Mouse (Mus musculus) CH12.LX (cell line): ENCODE results near the gene Impg2. TPM values are rescaled to one million over a fixed set of nuclear protein-coding genes. Genes with fewer than 3 reads are reported as not detected.

ENCODE experiments used
- DNase-seq: peaks from one replicate; pipeline ENCODE4 v3.0.0-alpha.2; 2013; ENCODE audit errors: extremely low read depth
- H3K27ac ChIP-seq: 2 replicates; pipeline ENCODE4 v1.5.1; 2012; ENCODE audit warnings: low read depth, mild to moderate bottlenecking, control low read depth, moderate library complexity; ENCODE audit not compliant: insufficient read depth
- H3K27me3 ChIP-seq: replicated peaks from 2 replicates; pipeline ENCODE3; 2012; ENCODE audit warnings: inconsistent platforms
- H3K36me3 ChIP-seq, 2 experiments: replicated peaks in 1 of 2; 2 replicates each; pipeline versions ENCODE3 to v1.6.1; 2012; ENCODE audit warnings: inconsistent platforms in 1 of 2, low read length in 1 of 2, mild to moderate bottlenecking in 1 of 2, mixed read lengths in 1 of 2, moderate library complexity in 1 of 2; ENCODE audit not compliant: control insufficient read depth in 1 of 2, insufficient read depth in 1 of 2
- H3K4me1 ChIP-seq, 2 experiments: 2 replicates each; pipeline ENCODE4 v1.6.1; 2012; ENCODE audit warnings: inconsistent platforms in 1 of 2, moderate library complexity in 1 of 2; ENCODE audit not compliant: insufficient read depth in 2 of 2, control insufficient read depth in 1 of 2
- H3K4me2 ChIP-seq: 2 replicates; pipeline ENCODE4 v1.6.1; 2012; ENCODE audit warnings: low read depth, mild to moderate bottlenecking, control low read depth; ENCODE audit not compliant: poor library complexity, insufficient read depth, severe bottlenecking
- H3K4me3 ChIP-seq, 3 experiments: fragments of 150-350 bp in 1 of 3; sonication (generic) in 1 of 3; replicated peaks in 1 of 3; 2 replicates each; pipeline versions ENCODE3 to v1.5.1; 2011 to 2012; ENCODE audit warnings: low read depth in 2 of 3, low read length in 2 of 3, mild to moderate bottlenecking in 2 of 3, moderate library complexity in 2 of 3, control low read depth in 1 of 3, improper control_type of control experiment in 1 of 3, inconsistent platforms in 1 of 3, mixed read lengths in 1 of 3; ENCODE audit not compliant: poor library complexity in 1 of 3
- H3K79me2 ChIP-seq: replicated peaks from 2 replicates; pipeline ENCODE4 v1.6.1; 2012; ENCODE audit warnings: mild to moderate bottlenecking, moderate library complexity; ENCODE audit not compliant: control insufficient read depth, poor library complexity, insufficient read depth, severe bottlenecking; ENCODE audit errors: extremely low read depth
- H3K9ac ChIP-seq: 2 replicates; pipeline ENCODE4 v1.6.1; 2012; ENCODE audit warnings: low read depth, mild to moderate bottlenecking, control low read depth, moderate library complexity; ENCODE audit not compliant: insufficient read depth
- H3K9me3 ChIP-seq: replicated peaks from 2 replicates; pipeline ENCODE3; 2012; ENCODE audit warnings: low read length, inconsistent platforms, mixed read lengths
- BHLHE40 ChIP-seq: IDR thresholded peaks from 2 replicates; pipeline ENCODE4 v1.6.1; 2011; ENCODE audit warnings: mild to moderate bottlenecking, low read depth, low read length, improper control_type of control experiment
- CHD2 ChIP-seq: IDR thresholded peaks from 2 replicates; pipeline ENCODE4 v1.6.1; 2011; ENCODE audit warnings: low read length, improper control_type of control experiment
- CTCF ChIP-seq, 2 experiments: IDR thresholded peaks in 1 of 2; conservative IDR thresholded peaks in 1 of 2; 2 replicates each; pipeline ENCODE4 v1.5.1; 2011 to 2012; ENCODE audit warnings: low read depth in 2 of 2, low read length in 2 of 2, improper control_type of control experiment in 1 of 2, inconsistent platforms in 1 of 2, mild to moderate bottlenecking in 1 of 2, moderate library complexity in 1 of 2
- E2F4 ChIP-seq: IDR thresholded peaks from 2 replicates; pipeline ENCODE4 v1.6.1; 2011; ENCODE audit warnings: low read depth, low read length, improper control_type of control experiment; ENCODE audit not compliant: insufficient replicate concordance
- ELF1 ChIP-seq: IDR thresholded peaks from 2 replicates; pipeline ENCODE4 v1.6.1; 2014; ENCODE audit warnings: low read depth, mild to moderate bottlenecking, inconsistent platforms, low read length, improper control_type of control experiment
- EP300 ChIP-seq: IDR thresholded peaks from 2 replicates; pipeline ENCODE4 v1.6.1; 2011; ENCODE audit warnings: low read length, improper control_type of control experiment
- ETS1 ChIP-seq: conservative IDR thresholded peaks from 2 replicates; pipeline ENCODE4 v1.6.1; 2012; ENCODE audit warnings: low read depth, mild to moderate bottlenecking, inconsistent platforms, low read length, improper control_type of control experiment, moderate library complexity
- GABPA ChIP-seq: IDR thresholded peaks from 2 replicates; pipeline ENCODE4 v1.6.1; 2012; ENCODE audit warnings: low read depth, low read length, improper control_type of control experiment, inconsistent platforms; ENCODE audit not compliant: insufficient replicate concordance
- HCFC1 ChIP-seq: IDR thresholded peaks from 2 replicates; pipeline ENCODE4 v1.6.1; 2012; ENCODE audit warnings: low read depth, mild to moderate bottlenecking, inconsistent platforms, low read length, improper control_type of control experiment
- IRF4 ChIP-seq: IDR thresholded peaks from 2 replicates; pipeline ENCODE4 v1.6.1; 2014; ENCODE audit warnings: low read depth, mild to moderate bottlenecking, inconsistent platforms, low read length, improper control_type of control experiment
- JUN ChIP-seq: IDR thresholded peaks from 2 replicates; pipeline ENCODE4 v1.6.1; 2011; ENCODE audit warnings: low read depth, mild to moderate bottlenecking, low read length, improper control_type of control experiment, moderate library complexity; ENCODE audit not compliant: insufficient read depth
- JUND ChIP-seq: conservative IDR thresholded peaks from 2 replicates; pipeline ENCODE4 v1.6.1; 2011; ENCODE audit warnings: low read depth, low read length, improper control_type of control experiment
- KAT2A ChIP-seq: IDR thresholded peaks from 2 replicates; pipeline ENCODE4 v1.6.1; 2012; ENCODE audit warnings: low read length, improper control_type of control experiment, inconsistent platforms; ENCODE audit not compliant: insufficient replicate concordance
- MAX ChIP-seq: IDR thresholded peaks from 2 replicates; pipeline ENCODE4 v1.6.1; 2011; ENCODE audit warnings: low read length, improper control_type of control experiment
- MAZ ChIP-seq: IDR thresholded peaks from 2 replicates; pipeline ENCODE4 v1.6.1; 2012; ENCODE audit warnings: low read depth, mild to moderate bottlenecking, inconsistent platforms, low read length, improper control_type of control experiment, moderate library complexity
- MEF2A ChIP-seq: IDR thresholded peaks from 2 replicates; pipeline ENCODE4 v1.6.1; 2014; ENCODE audit warnings: low read depth, mild to moderate bottlenecking, inconsistent platforms, low read length, improper control_type of control experiment, borderline replicate concordance
- MXI1 ChIP-seq: IDR thresholded peaks from 2 replicates; pipeline ENCODE4 v1.6.1; 2011; ENCODE audit warnings: mild to moderate bottlenecking, low read depth, low read length, improper control_type of control experiment
- MYC ChIP-seq: IDR thresholded peaks from 2 replicates; pipeline ENCODE4 v1.6.1; 2011; ENCODE audit warnings: low read depth, mild to moderate bottlenecking, improper control_type of control experiment, low read length
- POLR2A ChIP-seq: IDR thresholded peaks from 2 replicates; pipeline ENCODE4 v1.6.1; 2011; ENCODE audit warnings: low read depth, mild to moderate bottlenecking, improper control_type of control experiment, low read length
- POLR2AphosphoS2 ChIP-seq: IDR thresholded peaks from 2 replicates; pipeline ENCODE4 v1.6.1; 2011; ENCODE audit warnings: low read depth, low read length, improper control_type of control experiment
- RAD21 ChIP-seq: IDR thresholded peaks from 2 replicates; pipeline ENCODE4 v1.6.1; 2011; ENCODE audit warnings: low read depth, mild to moderate bottlenecking, low read length, improper control_type of control experiment, moderate library complexity
- RCOR1 ChIP-seq: conservative IDR thresholded peaks from 2 replicates; pipeline ENCODE4 v1.6.1; 2012; ENCODE audit warnings: low read depth, mild to moderate bottlenecking, inconsistent platforms, low read length, improper control_type of control experiment
- TBP ChIP-seq: conservative IDR thresholded peaks from 2 replicates; pipeline ENCODE4 v1.6.1; 2011; ENCODE audit warnings: low read depth, low read length, improper control_type of control experiment
- UBTF ChIP-seq: IDR thresholded peaks from 2 replicates; pipeline ENCODE4 v1.6.1; 2012; ENCODE audit warnings: low read depth, mild to moderate bottlenecking, inconsistent platforms, low read length, improper control_type of control experiment, moderate library complexity
- USF1 ChIP-seq: IDR thresholded peaks from 2 replicates; pipeline ENCODE4 v1.6.1; 2014; ENCODE audit warnings: low read depth, mild to moderate bottlenecking, inconsistent platforms, low read length, improper control_type of control experiment
- ZC3H11A ChIP-seq: IDR thresholded peaks from 2 replicates; pipeline ENCODE4 v1.6.1; 2012; ENCODE audit warnings: low read depth, mild to moderate bottlenecking, inconsistent platforms, low read length, improper control_type of control experiment
- dilution Hi-C: fragments of 300-500 bp; cut with MboI; formaldehyde crosslinking; loops from 2 replicates; pipeline ENCODE4 v1.14.3; 2020; ENCODE audit warnings: low sequenced_read_pairs; ENCODE audit not compliant: extremely low pct_unique_long_range_greater_than_20kb, extremely low pct_ligation_motif_present
- in situ Hi-C: fragments of 300-500 bp; cut with MboI; formaldehyde crosslinking; loops from 3 replicates; pipeline ENCODE4 v1.14.3; 2019; ENCODE audit warnings: low sequenced_read_pairs, low pct_ligation_motif_present, low pct_unique_long_range_greater_than_20kb, mixed read lengths
- polyA plus RNA-seq: library from polyadenylated mRNA; unstranded; fragments of >175 nt; gene quantifications from 2 replicates; pipeline ENCODE4 v1.2.1, GENCODE M21; 2012; ENCODE audit warnings: low read depth; ENCODE audit not compliant: insufficient read length
- total RNA-seq, 2 experiments: library from RNA; depleted of rRNA; stranded (reverse); fragments of 300-350 nt in 1 of 2; fragments of >200 nt in 1 of 2; gene quantifications; 2 replicates each; pipeline ENCODE4 v1.2.3; 2012 to 2014

The Impg2 gene
- total and polyA plus RNA-seq, 3 experiments, result 0.04 to 0.34 (median 0.05) TPM

DNA sequence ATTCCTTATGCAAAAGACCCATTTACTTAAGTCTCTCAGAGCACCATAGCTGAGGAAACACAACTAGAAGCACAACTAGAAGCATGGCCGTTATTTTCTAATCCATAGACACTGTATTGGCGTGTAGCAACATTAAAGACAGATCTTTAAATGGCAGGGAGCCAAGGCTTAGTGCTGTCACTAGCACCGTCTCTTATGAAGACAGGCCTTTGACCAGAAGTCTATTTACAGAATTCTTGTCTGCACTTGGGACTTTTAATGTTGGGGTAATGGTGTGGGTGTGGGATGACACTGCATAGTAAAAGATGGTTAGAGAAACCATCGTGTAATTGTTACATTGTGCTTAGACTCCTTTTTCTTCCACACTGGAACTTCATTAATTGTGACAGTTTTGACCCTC lies 17.2 kb upstream of the Impg2 start:
- no peak overlapping the region for H3K4me3 ChIP-seq
- dilution Hi-C loops (no loop called here), in situ Hi-C loops (no loop called here)
- no peaks in the 10 kb centered on the region for H3K9me3 ChIP-seq
- no peaks in the 10 kb centered on the region for H3K79me2 ChIP-seq
- TF ChIP-seq KAT2A (no peak), ELF1 (no peak), USF1 (no peak), EP300 (no peak), MAX (no peak), POLR2AphosphoS2 (no peak), BHLHE40 (no peak), GABPA (no peak), JUN (no peak), HCFC1 (no peak), RCOR1 (no peak), CHD2 (no peak), ZC3H11A (no peak), MEF2A (no peak), TBP (no peak), MAZ (no peak), UBTF (no peak), RAD21 (no peak)
- no peak overlapping the region for H3K27ac ChIP-seq
- no peaks in the 10 kb centered on the region for H3K4me1 ChIP-seq
- H3K9ac ChIP-seq, result no peak overlapping the region
- H3K36me3 ChIP-seq, result peaks cover 2 to 28% of the 10 kb centered on the region in 2 experiments
- DNase-seq, result no peak
- no peak overlapping the region for H3K4me2 ChIP-seq
- H3K27me3 ChIP-seq, result no peaks in the 10 kb centered on the region

DNA sequence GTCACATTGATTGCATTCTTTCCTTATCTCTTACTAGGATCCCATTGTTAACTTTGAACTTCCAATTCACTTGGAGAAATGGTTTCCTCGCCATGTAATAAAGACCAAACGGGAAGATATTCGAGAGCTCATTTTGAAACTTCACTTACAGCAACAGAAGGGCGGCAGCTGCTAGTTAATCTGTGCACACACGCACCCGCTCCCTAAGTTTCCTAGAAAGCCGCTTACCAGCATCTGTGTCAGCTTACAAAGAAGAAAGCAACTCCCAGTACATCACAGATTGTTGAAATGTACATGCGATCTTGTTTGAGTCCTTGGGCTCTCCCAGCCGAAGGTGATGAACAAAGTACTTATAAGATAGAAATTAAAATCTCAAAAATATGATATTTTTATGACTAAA lies 15.9 kb upstream of the Impg2 start:
- no peaks in the 10 kb centered on the region for H3K79me2 ChIP-seq
- H3K4me3 ChIP-seq, result no peak overlapping the region
- no peaks in the 10 kb centered on the region for H3K4me1 ChIP-seq
- no peak overlapping the region for H3K9ac ChIP-seq
- H3K36me3 ChIP-seq, result peaks cover 2 to 24% of the 10 kb centered on the region in 2 experiments
- dilution Hi-C loops, result no loop called here
- no peaks in the 10 kb centered on the region for H3K9me3 ChIP-seq
- DNase-seq, result no peak
- in situ Hi-C loops, result no loop called here
- H3K4me2 ChIP-seq, result no peak overlapping the region
- TF ChIP-seq ETS1 (no peak), GABPA (no peak), MXI1 (no peak), E2F4 (no peak), POLR2A (no peak), MYC (no peak), JUND (no peak), HCFC1 (no peak), IRF4 (no peak), CTCF (conservative IDR thresholded peaks at IDR 0.05 in 1 of 2, IDR thresholded peaks at IDR 0.05 in 1 of 2; ENCODE audit: low read depth in 2 of 2, low read length in 2 of 2) (no peak)
- TF ChIP-seq, all 38 proteins: peak for 0
- H3K27me3 ChIP-seq, result no peaks in the 10 kb centered on the region
- H3K27ac ChIP-seq, result no peak overlapping the region
